ENCODE assay signal across 26 mouse cellular contexts in the genomic region with DNA sequence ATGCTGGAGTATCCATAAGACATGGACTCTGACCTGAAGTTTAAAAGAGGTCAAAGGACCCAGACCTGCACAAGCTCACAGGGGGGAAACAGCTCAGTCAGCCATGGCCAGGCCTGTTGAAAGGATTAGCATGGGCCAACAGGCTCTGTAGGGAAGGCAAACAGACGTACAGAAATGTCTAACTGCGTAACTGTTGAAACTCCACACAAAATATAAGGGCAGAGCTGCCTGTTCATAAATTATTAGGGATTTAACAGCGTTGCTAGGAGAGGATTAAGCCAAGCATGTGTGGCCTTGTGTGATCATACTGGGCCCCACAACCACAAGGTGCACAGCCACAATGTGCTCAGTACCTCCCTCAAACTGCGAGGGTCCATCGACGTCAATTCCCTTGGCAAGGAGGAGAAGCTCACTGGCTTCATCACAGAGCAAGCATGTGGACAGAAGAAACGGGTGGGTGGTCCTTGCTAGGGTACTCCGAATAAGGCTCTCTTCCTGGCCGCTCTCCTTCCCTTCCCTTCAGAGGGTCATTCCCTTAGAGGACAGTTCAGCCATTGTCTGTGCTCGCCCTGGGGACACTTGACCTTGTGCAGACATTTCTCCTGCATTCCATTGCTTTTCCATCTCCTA. TPM values are rescaled to one million over a fixed set of nuclear protein-coding genes. Genes with fewer than 3 reads are reported as not detected.
DNase-seq lines count a peak whose midpoint lies in the region; ATAC-seq and TF ChIP-seq lines count a peak whose summit lies in the region.
"Had no signal": no experiment of that assay in that cellular context is flagged by ENCODE, and none has a peak within 500 bp of the region (broad histone marks: within the 10 kb centered on the region; RNA-seq: fewer than 3 reads in every experiment).

No protein-coding gene starts in this region.

- peak; percentile 76 for DNase-seq in heart, adult 11 months
- DNase-seq in midbrain, embryonic 11.5 days (ENCODE audit: low spot score, missing footprints) = peak; percentile 85
- no peak for DNase-seq in midbrain, postnatal 0 days (ENCODE audit: low spot score)
- DNase-seq in spleen, postnatal 14 days (ENCODE audit: low spot score in 2 of 2) = no peak
- DNase-seq: B cell, adult 2 months; cerebellum, adult 8-10 months; cerebellum, postnatal 25 days; gastrocnemius, postnatal 25 days; right cerebral cortex, postnatal 4 days; thymus, adult 2 months; thymus, postnatal 36 days had no signal

- WGBS in heart, embryonic 12.5 days = 71% methylated on average over 10 of the region's 10 CpGs
- 47% methylated on average over 10 of the region's 10 CpGs for WGBS in midbrain, embryonic 11.5 days
- 50% methylated on average over 10 of the region's 10 CpGs for WGBS in midbrain, postnatal 0 days
- WGBS in limb, embryonic 12.5 days = 52% methylated on average over 10 of the region's 10 CpGs
- 56% methylated on average over 10 of the region's 10 CpGs for WGBS in limb, embryonic 15.5 days

- no peak overlapping the region for H3K4me2 ChIP-seq in heart, embryonic 12.5 days
- H3K4me2 ChIP-seq in midbrain, embryonic 11.5 days = no peak overlapping the region
- no peak overlapping the region for H3K4me2 ChIP-seq in midbrain, postnatal 0 days (ENCODE audit: low read depth, low read length, poor library complexity, severe bottlenecking)
- peak overlapping the region; percentile 17 for H3K4me2 ChIP-seq in limb, embryonic 12.5 days
- no peak overlapping the region for H3K4me2 ChIP-seq in limb, embryonic 15.5 days
- H3K4me2 ChIP-seq: hindbrain, embryonic 13.5 days; midbrain, embryonic 12.5 days had no signal

- H3K4me1 ChIP-seq in heart, embryonic 12.5 days (replicated peaks) = peaks cover 36% of the 10 kb centered on the region
- peaks cover 35% of the 10 kb centered on the region for H3K4me1 ChIP-seq in midbrain, embryonic 11.5 days (ENCODE audit: control insufficient read depth, insufficient read depth, low read length)
- no peaks in the 10 kb centered on the region; the same call in 1 of the 2 replicates for H3K4me1 ChIP-seq in midbrain, postnatal 0 days (ENCODE audit: insufficient read depth, low read length)
- peaks cover 84% of the 10 kb centered on the region for H3K4me1 ChIP-seq in limb, embryonic 12.5 days (replicated peaks)
- peaks cover 42% of the 10 kb centered on the region for H3K4me1 ChIP-seq in limb, embryonic 15.5 days

- no peak overlapping the region for H3K4me3 ChIP-seq in heart, embryonic 12.5 days
- no peak overlapping the region for H3K4me3 ChIP-seq in midbrain, embryonic 11.5 days (ENCODE audit: low read depth, low read length)
- no peak overlapping the region for H3K4me3 ChIP-seq in midbrain, postnatal 0 days (ENCODE audit: low read depth, low read length)
- no peak overlapping the region for H3K4me3 ChIP-seq in limb, embryonic 12.5 days (replicated peaks)
- H3K4me3 ChIP-seq in limb, embryonic 15.5 days = no peak overlapping the region
- H3K4me3 ChIP-seq: embryonic facial prominence, embryonic 15.5 days; hindbrain, embryonic 13.5 days; layer of hippocampus, adult 2 months; left cerebral cortex, adult 2 months; liver, embryonic 15.5 days; lung, embryonic 15.5 days; midbrain, embryonic 12.5 days had no signal

- H3K9ac ChIP-seq in heart, embryonic 12.5 days = no peak overlapping the region
- H3K9ac ChIP-seq in midbrain, embryonic 11.5 days (ENCODE audit: low read length) = no peak overlapping the region
- no peak overlapping the region for H3K9ac ChIP-seq in midbrain, postnatal 0 days (replicated peaks; ENCODE audit: low read length, poor library complexity, severe bottlenecking)
- no peak overlapping the region for H3K9ac ChIP-seq in limb, embryonic 12.5 days (replicated peaks)
- H3K9ac ChIP-seq in limb, embryonic 15.5 days = no peak overlapping the region
- H3K9ac ChIP-seq: embryonic facial prominence, embryonic 15.5 days; hindbrain, embryonic 13.5 days; liver, embryonic 15.5 days; lung, embryonic 15.5 days; midbrain, embryonic 12.5 days had no signal

- H3K36me3 ChIP-seq in heart, embryonic 12.5 days = no peaks in the 10 kb centered on the region
- H3K36me3 ChIP-seq in midbrain, embryonic 11.5 days (ENCODE audit: control insufficient read depth, insufficient read depth, low read length) = no peaks in the 10 kb centered on the region
- no peaks in the 10 kb centered on the region for H3K36me3 ChIP-seq in midbrain, postnatal 0 days (ENCODE audit: insufficient read depth, low read length)
- no peaks in the 10 kb centered on the region for H3K36me3 ChIP-seq in limb, embryonic 12.5 days
- H3K36me3 ChIP-seq in limb, embryonic 15.5 days = no peaks in the 10 kb centered on the region
- H3K36me3 ChIP-seq: embryonic facial prominence, embryonic 15.5 days; hindbrain, embryonic 13.5 days; liver, embryonic 15.5 days; lung, embryonic 15.5 days; midbrain, embryonic 12.5 days had no signal

- no peak overlapping the region for H3K27ac ChIP-seq in heart, embryonic 12.5 days (ENCODE audit: poor library complexity, severe bottlenecking)
- H3K27ac ChIP-seq in midbrain, embryonic 11.5 days (ENCODE audit: low read depth, low read length) = no peak overlapping the region
- no peak overlapping the region for H3K27ac ChIP-seq in midbrain, postnatal 0 days (ENCODE audit: low read depth, low read length)
- peak overlapping the region; percentile 71 for H3K27ac ChIP-seq in limb, embryonic 12.5 days
- H3K27ac ChIP-seq in limb, embryonic 15.5 days = peak overlapping the region; percentile 59; the same call in 1 of the 2 replicates
- H3K27ac ChIP-seq: embryonic facial prominence, embryonic 15.5 days; hindbrain, embryonic 13.5 days; layer of hippocampus, adult 2 months; left cerebral cortex, adult 2 months; liver, embryonic 15.5 days; lung, embryonic 15.5 days; midbrain, embryonic 12.5 days had no signal

- no peaks in the 10 kb centered on the region; the same call in 1 of the 2 replicates for H3K27me3 ChIP-seq in heart, embryonic 12.5 days (replicated peaks)
- no peaks in the 10 kb centered on the region for H3K27me3 ChIP-seq in midbrain, embryonic 11.5 days (ENCODE audit: control insufficient read depth, insufficient read depth, low read length)
- no peaks in the 10 kb centered on the region for H3K27me3 ChIP-seq in midbrain, postnatal 0 days (ENCODE audit: insufficient read depth, low read length)
- no peaks in the 10 kb centered on the region for H3K27me3 ChIP-seq in limb, embryonic 12.5 days
- H3K27me3 ChIP-seq in limb, embryonic 15.5 days = peaks cover 4% of the 10 kb centered on the region; the same call in 1 of the 2 replicates
- H3K27me3 ChIP-seq: CH12.LX; embryonic facial prominence, embryonic 15.5 days; hindbrain, embryonic 13.5 days; lung, embryonic 15.5 days; midbrain, embryonic 12.5 days had no signal

- ATAC-seq in heart, embryonic 12.5 days (ENCODE audit: insufficient number of reproducible peaks, low FRiP score) = no peak
- no peak for ATAC-seq in midbrain, embryonic 11.5 days (ENCODE audit: low FRiP score)
- no peak for ATAC-seq in midbrain, postnatal 0 days (ENCODE audit: low FRiP score)
- ATAC-seq in limb, embryonic 12.5 days (ENCODE audit: insufficient number of reproducible peaks, insufficient read depth, low FRiP score, low TSS enrichment, low read depth) = 0 out of 2 replicates have a peak, but pooled peaks have one; percentile 6
- ATAC-seq in limb, embryonic 15.5 days (ENCODE audit: insufficient number of reproducible peaks, low FRiP score, low TSS enrichment, low read depth) = no peak
- ATAC-seq: activated CD4-positive, CD25-positive, alpha-beta regulatory T cell, adult 4 months; forebrain, embryonic 14.5 days; intestine, postnatal 0 days had no signal

- H3K9me3 ChIP-seq in heart, embryonic 12.5 days (replicated peaks) = no peaks in the 10 kb centered on the region
- H3K9me3 ChIP-seq in midbrain, embryonic 11.5 days (ENCODE audit: control insufficient read depth, low read length) = no peaks in the 10 kb centered on the region
- no peaks in the 10 kb centered on the region for H3K9me3 ChIP-seq in midbrain, postnatal 0 days (ENCODE audit: low read length)
- H3K9me3 ChIP-seq in limb, embryonic 12.5 days = no peaks in the 10 kb centered on the region
- H3K9me3 ChIP-seq in limb, embryonic 15.5 days = no peaks in the 10 kb centered on the region
- H3K9me3 ChIP-seq: embryonic facial prominence, embryonic 15.5 days; hindbrain, embryonic 13.5 days; liver, embryonic 15.5 days; lung, embryonic 15.5 days; midbrain, embryonic 12.5 days had no signal

- TF ChIP-seq CTCF in midbrain, postnatal 0 days (IDR thresholded peaks at IDR 0.05) = no peak

RNA-seq across cellular contexts. Expression of a gene that starts 14.6 kb away (rescaled TPM):
- 0.72 and 1.5 TPM in 2 replicates for polyA plus RNA-seq in heart, embryonic 12.5 days (2016; fragmentation: Nextera tagmentation; extraction: Ambion mirVana)
- polyA plus RNA-seq in midbrain, embryonic 11.5 days (2014; fragmentation: Nextera tagmentation; extraction: Ambion mirVana) = 0.96 and 0.98 TPM in 2 replicates
- 1.1 and 1.9 TPM in 2 replicates for total RNA-seq in midbrain, postnatal 0 days (2014; rRNA removed)
- 0.36 and 0.39 TPM in 2 replicates for polyA plus RNA-seq in midbrain, postnatal 0 days (2015; fragmentation: Nextera tagmentation; extraction: Ambion mirVana)
- polyA plus RNA-seq in limb, embryonic 12.5 days (2016; fragmentation: Nextera tagmentation; extraction: Ambion mirVana) = 0.59 and 0.60 TPM in 2 replicates
- 0.18 and 0.30 TPM in 2 replicates for polyA plus RNA-seq in limb, embryonic 15.5 days (2015; fragmentation: Nextera tagmentation; extraction: Ambion mirVana)
- total RNA-seq: CH12.LX; megakaryocyte progenitor cell, adult 5-6 weeks had no signal
- polyA plus RNA-seq: activated CD4-positive, CD25-positive, alpha-beta regulatory T cell, adult 4 months had no signal

RNA-seq across cellular contexts. Expression of a gene that starts 18.4 kb away (rescaled TPM):
- 6.1 and 6.7 TPM in 2 replicates for polyA plus RNA-seq in heart, embryonic 12.5 days (2016; fragmentation: Nextera tagmentation; extraction: Ambion mirVana)
- polyA plus RNA-seq in midbrain, embryonic 11.5 days (2014; fragmentation: Nextera tagmentation; extraction: Ambion mirVana) = 11.4 and 12.0 TPM in 2 replicates
- total RNA-seq in midbrain, postnatal 0 days (2014; rRNA removed) = 12.3 and 12.7 TPM in 2 replicates
- 5.2 and 5.5 TPM in 2 replicates for polyA plus RNA-seq in midbrain, postnatal 0 days (2015; fragmentation: Nextera tagmentation; extraction: Ambion mirVana)
- 10.0 and 10.4 TPM in 2 replicates for polyA plus RNA-seq in limb, embryonic 12.5 days (2016; fragmentation: Nextera tagmentation; extraction: Ambion mirVana)
- polyA plus RNA-seq in limb, embryonic 15.5 days (2015; fragmentation: Nextera tagmentation; extraction: Ambion mirVana) = 6.0 and 6.3 TPM in 2 replicates
- total RNA-seq: CH12.LX had no signal

RNA-seq across cellular contexts. Expression of a gene that starts 24.9 kb away (rescaled TPM):
- 9.7 and 10.7 TPM in 2 replicates for polyA plus RNA-seq in heart, embryonic 12.5 days (2016; fragmentation: Nextera tagmentation; extraction: Ambion mirVana)
- 8.6 and 9.0 TPM in 2 replicates for polyA plus RNA-seq in midbrain, embryonic 11.5 days (2014; fragmentation: Nextera tagmentation; extraction: Ambion mirVana)
- 29.1 and 30.8 TPM in 2 replicates for total RNA-seq in midbrain, postnatal 0 days (2014; rRNA removed)
- 18.7 and 19.3 TPM in 2 replicates for polyA plus RNA-seq in midbrain, postnatal 0 days (2015; fragmentation: Nextera tagmentation; extraction: Ambion mirVana)
- polyA plus RNA-seq in limb, embryonic 12.5 days (2016; fragmentation: Nextera tagmentation; extraction: Ambion mirVana) = 9.2 and 9.9 TPM in 2 replicates
- polyA plus RNA-seq in limb, embryonic 15.5 days (2015; fragmentation: Nextera tagmentation; extraction: Ambion mirVana) = 12.8 and 12.9 TPM in 2 replicates

Comparison
In these comparisons a context has a peak if more than half of its experiments do, and no peak if none do; other contexts are left out.
1. DNase-seq: peak in heart, adult 11 months (single experiment) and midbrain, embryonic 11.5 days (single experiment); none in midbrain, postnatal 0 days (single experiment) and spleen, postnatal 14 days (0 of 2).
2. H3K27ac ChIP-seq: peak in limb, embryonic 12.5 days (single experiment) and limb, embryonic 15.5 days (single experiment); none in heart, embryonic 12.5 days (single experiment), midbrain, embryonic 11.5 days (single experiment) and midbrain, postnatal 0 days (single experiment).